Mouse (Mus musculus) MEL (cell line): Measurements from ENCODE around the gene Spef1. TPM values are rescaled to one million over a fixed set of nuclear protein-coding genes. Genes with fewer than 3 reads are reported as not detected.

Source experiments
- DNase-seq: peaks from one replicate; pipeline ENCODE4 v3.0.0; 2011; ENCODE audit warnings: low read depth, low spot score
- H3K27ac ChIP-seq: 2 replicates; pipeline ENCODE4 v1.5.1; 2012; ENCODE audit warnings: low read depth, mild to moderate bottlenecking, control low read depth, low read length, moderate library complexity; ENCODE audit not compliant: control insufficient read depth
- H3K27me3 ChIP-seq, 2 experiments: fragments of 150-350 bp in 1 of 2; sonication (generic) in 1 of 2; 2 replicates each; pipeline ENCODE4 v1.6.1; 2012; ENCODE audit warnings: low read length in 2 of 2, mild to moderate bottlenecking in 2 of 2, improper control_type of control experiment in 1 of 2, moderate library complexity in 1 of 2; ENCODE audit not compliant: insufficient read depth in 2 of 2, control insufficient read depth in 1 of 2
- H3K36me3 ChIP-seq, 2 experiments: 2 replicates each; pipeline ENCODE4 v1.6.1; 2012 to 2014; ENCODE audit warnings: low read length in 2 of 2, improper control_type of control experiment in 1 of 2, inconsistent platforms in 1 of 2, mild to moderate bottlenecking in 1 of 2; ENCODE audit not compliant: insufficient read depth in 2 of 2, control insufficient read depth in 1 of 2
- H3K4me1 ChIP-seq, 2 experiments: fragments of 150-350 bp in 1 of 2; sonication (generic) in 1 of 2; 2 replicates each; pipeline ENCODE4 v1.6.1; 2012; ENCODE audit warnings: low read length in 2 of 2, improper control_type of control experiment in 1 of 2, mild to moderate bottlenecking in 1 of 2; ENCODE audit not compliant: insufficient read depth in 2 of 2, control insufficient read depth in 1 of 2
- H3K4me3 ChIP-seq, 2 experiments: fragments of 150-350 bp in 1 of 2; sonication (generic) in 1 of 2; 2 replicates each; pipeline ENCODE4 v1.5.1; 2012; ENCODE audit warnings: low read depth in 2 of 2, low read length in 2 of 2, mild to moderate bottlenecking in 2 of 2, moderate library complexity in 2 of 2, control low read depth in 1 of 2, improper control_type of control experiment in 1 of 2; ENCODE audit not compliant: control insufficient read depth in 1 of 2, insufficient read depth in 1 of 2
- H3K79me2 ChIP-seq: 2 replicates; pipeline ENCODE4 v1.6.1; 2012; ENCODE audit warnings: mild to moderate bottlenecking, low read length, moderate library complexity; ENCODE audit not compliant: control insufficient read depth, poor library complexity, insufficient read depth
- H3K9ac ChIP-seq: 2 replicates; pipeline ENCODE4 v1.6.1; 2012; ENCODE audit warnings: low read depth, mild to moderate bottlenecking, control low read depth, low read length, moderate library complexity; ENCODE audit not compliant: control insufficient read depth, poor library complexity, severe bottlenecking
- H3K9me3 ChIP-seq: fragments of 150-350 bp; sonication (generic); replicated peaks from 2 replicates; pipeline ENCODE4 v1.6.1; 2012; ENCODE audit warnings: mild to moderate bottlenecking, low read length, improper control_type of control experiment, moderate library complexity; ENCODE audit not compliant: insufficient read depth
- BHLHE40 ChIP-seq: IDR thresholded peaks from 2 replicates; pipeline ENCODE4 v1.6.1; 2012; ENCODE audit warnings: low read depth, mild to moderate bottlenecking, inconsistent platforms, low read length, improper control_type of control experiment, borderline replicate concordance
- CHD1 ChIP-seq: IDR thresholded peaks from 2 replicates; pipeline ENCODE4 v1.6.1; 2012; ENCODE audit warnings: low read depth, mild to moderate bottlenecking, inconsistent platforms, low read length, improper control_type of control experiment
- ELF1 ChIP-seq: IDR thresholded peaks from 2 replicates; pipeline ENCODE4 v1.6.1; 2014; ENCODE audit warnings: low read depth, mild to moderate bottlenecking, inconsistent platforms, low read length, improper control_type of control experiment, moderate library complexity
- EP300 ChIP-seq, 2 experiments: IDR thresholded peaks; 2 replicates each; pipeline ENCODE4 v1.6.1; 2011; ENCODE audit warnings: improper control_type of control experiment in 2 of 2, low read length in 2 of 2, low read depth in 1 of 2, mild to moderate bottlenecking in 1 of 2
- ETS1 ChIP-seq: IDR thresholded peaks from 2 replicates; pipeline ENCODE4 v1.6.1; 2012; ENCODE audit warnings: low read depth, mild to moderate bottlenecking, inconsistent platforms, low read length, improper control_type of control experiment, moderate library complexity
- GATA1 ChIP-seq: IDR thresholded peaks from 2 replicates; pipeline ENCODE4 v1.6.1; 2011; ENCODE audit warnings: low read depth, low read length, improper control_type of control experiment
- MAZ ChIP-seq: IDR thresholded peaks from 2 replicates; pipeline ENCODE4 v1.6.1; 2012; ENCODE audit warnings: low read depth, mild to moderate bottlenecking, inconsistent platforms, low read length, improper control_type of control experiment
- MEF2A ChIP-seq: IDR thresholded peaks from 2 replicates; pipeline ENCODE4 v1.6.1; 2014; ENCODE audit warnings: low read depth, mild to moderate bottlenecking, inconsistent platforms, low read length, improper control_type of control experiment; ENCODE audit not compliant: poor library complexity, insufficient replicate concordance, severe bottlenecking; ENCODE audit errors: extremely low read depth
- MXI1 ChIP-seq: IDR thresholded peaks from 2 replicates; pipeline ENCODE4 v1.6.1; 2011; ENCODE audit warnings: mild to moderate bottlenecking, low read depth, low read length, improper control_type of control experiment
- MYC ChIP-seq: IDR thresholded peaks from 2 replicates; pipeline ENCODE4 v1.6.1; 2011; ENCODE audit warnings: low read depth, mild to moderate bottlenecking, low read length, improper control_type of control experiment, moderate library complexity
- NRF1 ChIP-seq: IDR thresholded peaks from 2 replicates; pipeline ENCODE4 v1.6.1; 2014; ENCODE audit warnings: low read depth, mild to moderate bottlenecking, inconsistent platforms, low read length, improper control_type of control experiment, moderate library complexity; ENCODE audit not compliant: poor library complexity, insufficient read depth, severe bottlenecking
- POLR2A ChIP-seq, 2 experiments: IDR thresholded peaks; 2 replicates each; pipeline ENCODE4 v1.6.1; 2011 to 2012; ENCODE audit warnings: low read length in 2 of 2, mild to moderate bottlenecking in 2 of 2, control low read depth in 1 of 2, improper control_type of control experiment in 1 of 2, low read depth in 1 of 2, moderate library complexity in 1 of 2; ENCODE audit not compliant: control insufficient read depth in 1 of 2, insufficient read depth in 1 of 2, poor library complexity in 1 of 2
- POLR2AphosphoS2 ChIP-seq: IDR thresholded peaks from 2 replicates; pipeline ENCODE4 v1.6.1; 2011; ENCODE audit warnings: low read length, improper control_type of control experiment
- POLR2AphosphoS5 ChIP-seq: IDR thresholded peaks from 2 replicates; pipeline ENCODE4 v1.6.1; 2012; ENCODE audit warnings: low read depth, borderline replicate concordance, mild to moderate bottlenecking, inconsistent platforms, low read length, moderate library complexity, mixed read lengths
- SIN3A ChIP-seq: IDR thresholded peaks from 2 replicates; pipeline ENCODE4 v1.6.1; 2012; ENCODE audit warnings: low read length, improper control_type of control experiment, inconsistent platforms
- SMC3 ChIP-seq: IDR thresholded peaks from 2 replicates; pipeline ENCODE4 v1.6.1; 2011; ENCODE audit warnings: low read depth, low read length, improper control_type of control experiment
- UBTF ChIP-seq: IDR thresholded peaks from 2 replicates; pipeline ENCODE4 v1.6.1; 2012; ENCODE audit warnings: low read depth, mild to moderate bottlenecking, inconsistent platforms, low read length, improper control_type of control experiment, moderate library complexity, borderline replicate concordance; ENCODE audit not compliant: insufficient read depth
- USF1 ChIP-seq: IDR thresholded peaks from 2 replicates; pipeline ENCODE4 v1.6.1; 2014; ENCODE audit warnings: low read depth, mild to moderate bottlenecking, inconsistent platforms, low read length, improper control_type of control experiment, moderate library complexity
- ZC3H11A ChIP-seq: IDR thresholded peaks from 2 replicates; pipeline ENCODE4 v1.6.1; 2012; ENCODE audit warnings: low read depth, mild to moderate bottlenecking, inconsistent platforms, low read length, improper control_type of control experiment
- ZKSCAN1 ChIP-seq: IDR thresholded peaks from 2 replicates; pipeline ENCODE4 v1.6.1; 2012; ENCODE audit warnings: low read depth, mild to moderate bottlenecking, inconsistent platforms, low read length, improper control_type of control experiment, moderate library complexity
- ZNF384 ChIP-seq: IDR thresholded peaks from 2 replicates; pipeline ENCODE4 v1.6.1; 2012; ENCODE audit warnings: low read depth, mild to moderate bottlenecking, inconsistent platforms, low read length, improper control_type of control experiment
- polyA plus RNA-seq, 2 experiments: library from polyadenylated mRNA; stranded (reverse) in 1 of 2; unstranded in 1 of 2; fragments of >175 nt in 1 of 2; fragments of >200 nt in 1 of 2; gene quantifications; 2 replicates each; pipeline versions ENCODE4 v1.2.1 to v1.2.4; 2012; ENCODE audit warnings: low replicate concordance in 2 of 2, low read depth in 1 of 2; ENCODE audit not compliant: insufficient read length in 2 of 2, insufficient read depth in 1 of 2, missing spikeins in 1 of 2
- total RNA-seq: library from RNA; depleted of rRNA; stranded (reverse); fragments of 300-350 nt; gene quantifications from 2 replicates; pipeline ENCODE4 v1.2.3, GENCODE M21; 2012

The Spef1 gene
- total and polyA plus RNA-seq, 3 experiments: 1.2 to 1.8 TPM; not detected in 1

DNA sequence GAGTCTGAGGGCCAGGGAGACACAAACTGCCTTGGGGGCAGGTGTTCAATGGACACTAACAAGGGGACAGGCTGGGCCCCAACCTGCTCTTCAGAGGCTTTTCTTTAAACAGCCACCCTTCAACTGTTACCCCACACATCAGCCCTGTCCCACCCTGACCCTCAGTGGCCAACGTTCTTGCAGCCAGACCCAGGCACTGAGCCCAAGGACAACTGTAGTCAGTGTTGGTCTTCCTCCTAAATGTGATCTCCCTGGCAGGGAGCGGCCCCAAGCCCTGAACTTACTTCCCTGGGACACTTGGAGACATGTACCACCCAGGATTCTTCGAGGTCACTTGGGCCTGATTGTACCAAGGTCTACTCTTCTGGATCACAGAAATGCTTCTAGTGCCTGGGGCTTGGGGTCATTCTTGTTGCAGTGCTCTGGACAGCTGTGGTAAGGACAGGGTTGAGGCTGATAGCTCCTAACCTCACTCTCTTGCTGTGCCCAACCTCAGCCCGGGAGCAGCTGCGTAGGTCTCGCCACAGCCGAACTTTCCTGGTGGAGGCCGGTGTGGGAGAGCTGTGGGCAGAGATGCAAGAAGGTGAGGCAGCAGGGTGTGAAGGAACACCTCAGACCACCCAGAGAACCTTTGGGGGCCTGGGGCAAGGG is 45.6 kb downstream of the Spef1 start:
- DNase-seq: no peak
- TF ChIP-seq UBTF (no peak), GATA1 (no peak), USF1 (no peak)
- Histone ChIP-seq H3K27ac (no peak overlapping the region), H3K27me3 (no peaks in the 10 kb centered on the region), H3K4me3 (no peak overlapping the region), H3K9ac (no peak overlapping the region), H3K9me3 (no peaks in the 10 kb centered on the region), H3K36me3 (peaks cover 0 to 2% of the 10 kb centered on the region in 2 experiments; a peak in 2 of 4 replicates), H3K79me2 (no peaks in the 10 kb centered on the region), H3K4me1 (peaks cover 4 to 12% of the 10 kb centered on the region in 2 experiments)

DNA sequence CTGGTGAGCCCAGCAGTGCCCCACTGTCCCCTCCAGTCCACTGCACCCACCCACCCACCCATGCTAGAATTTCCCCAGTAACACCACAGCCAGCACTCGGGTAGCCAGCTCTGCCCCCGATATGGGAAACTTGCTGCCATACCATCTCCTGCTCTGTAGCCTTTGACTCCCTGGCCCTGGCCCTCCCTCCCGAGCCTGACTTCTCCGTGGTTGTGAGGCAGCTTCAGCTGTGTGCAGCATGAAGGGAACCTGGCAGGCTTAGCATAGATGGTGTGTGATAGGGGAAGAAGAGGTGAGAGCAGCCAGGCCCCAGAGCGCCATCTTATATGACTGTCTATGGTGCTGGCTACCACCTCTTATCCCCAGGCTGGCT is 46.6 kb downstream of the Spef1 start:
- Histone ChIP-seq H3K9ac (no peak overlapping the region), H3K27ac (no peak overlapping the region), H3K36me3 (peaks cover 0 to 7% of the 10 kb centered on the region in 2 experiments; a peak in 2 of 4 replicates)
- DNase-seq: no peak
- TF ChIP-seq BHLHE40 (no peak), MAZ (no peak), ELF1 (no peak), POLR2AphosphoS5 (no peak), ETS1 (no peak), ZNF384 (no peak), POLR2A (IDR thresholded peaks at IDR 0.05; ENCODE audit: control insufficient read depth in 1 of 2, insufficient read depth in 1 of 2, low read depth in 1 of 2, low read length in 2 of 2, poor library complexity in 1 of 2) (no peak), NRF1 (no peak), MYC (no peak), CHD1 (no peak), SIN3A (no peak), ZKSCAN1 (no peak), SMC3 (no peak), MXI1 (no peak), EP300 (IDR thresholded peaks at IDR 0.05; ENCODE audit: low read depth in 1 of 2, low read length in 2 of 2) (no peak), ZC3H11A (no peak), POLR2AphosphoS2 (no peak), MEF2A (no peak)
- TF ChIP-seq, all 39 proteins: peak for 0
- Histone ChIP-seq H3K4me3 (no peak overlapping the region), H3K79me2 (no peaks in the 10 kb centered on the region), H3K4me1 (peaks cover 10 to 21% of the 10 kb centered on the region in 2 experiments), H3K27me3 (no peaks in the 10 kb centered on the region), H3K9me3 (no peaks in the 10 kb centered on the region)
